Mouse (Mus musculus): ENCODE data around the gene Jund. TPM values are rescaled to one million over a fixed set of nuclear protein-coding genes. Genes with fewer than 3 reads are reported as not detected.

The Jund gene
- total RNA-seq, 2 experiments from 2014 or later: 149 to 185 TPM

- DNase-seq: no peak
Measured at GRCm38 (mm10) chr8:70699116-70699833, 526 bp downstream of the Jund start.

GRCm38 (mm10) chr8:70699834-70700554 is 1.2 kb downstream of the Jund start:
- peak; percentile 86 for DNase-seq

GRCm38 (mm10) chr8:70700555-70700922 is 1.8 kb downstream of the Jund start:
- DNase-seq: peak; percentile 95

GRCm38 (mm10) chr8:70701048-70701981 is 2.6 kb downstream of the Jund start:
- DNase-seq: no peak

- DNase-seq: no peak
Measured at GRCm38 (mm10) chr8:70701982-70702841, 3.5 kb downstream of the Jund start.

GRCm38 (mm10) chr8:70702842-70703182 is 4.1 kb downstream of the Jund start:
- DNase-seq: peak; percentile 80

GRCm38 (mm10) chr8:70703287-70703686 is 4.5 kb downstream of the Jund start, which contains the start of gene Iqcn:
TSS of gene Iqcn (plus strand) at chr8:70703457.
- DNase-seq: no peak

- peak; percentile 68 for DNase-seq
Measured at GRCm38 (mm10) chr8:70708281-70708680, 9.5 kb downstream of the Jund start.

- no peak for DNase-seq
Measured at GRCm38 (mm10) chr8:70709794-70710193, 11.0 kb downstream of the Jund start.

- peak; percentile 42 for DNase-seq
Measured at GRCm38 (mm10) chr8:70710296-70710695, 11.5 kb downstream of the Jund start.

GRCm38 (mm10) chr8:70711041-70711440 is 12.3 kb downstream of the Jund start:
- DNase-seq: peak; percentile 78

GRCm38 (mm10) chr8:70713991-70714390 is 15.2 kb downstream of the Jund start:
- no peak for DNase-seq

- no peak for DNase-seq
Measured at GRCm38 (mm10) chr8:70715086-70715485, 16.3 kb downstream of the Jund start.

GRCm38 (mm10) chr8:70716521-70717400 is 18.0 kb downstream of the Jund start:
- no peak for DNase-seq

GRCm38 (mm10) chr8:70718297-70718696 is 19.5 kb downstream of the Jund start, which contains the start of gene Gm3336:
TSS of gene Gm3336 (plus strand) at chr8:70718543.
- peak; percentile 78 for DNase-seq

- DNase-seq: no peak
Measured at GRCm38 (mm10) chr8:70719796-70720270, 21.1 kb downstream of the Jund start.

- DNase-seq: peak; percentile 87
Measured at GRCm38 (mm10) chr8:70720739-70721138, 22.0 kb downstream of the Jund start.

- no peak for DNase-seq
Measured at GRCm38 (mm10) chr8:70721601-70722000, 22.9 kb downstream of the Jund start.

- DNase-seq: no peak
Measured at GRCm38 (mm10) chr8:70723486-70724210, 24.9 kb downstream of the Jund start, which contains the start of gene Pde4c. TSS of gene Pde4c (plus strand) at chr8:70723720.

GRCm38 (mm10) chr8:70724216-70724615 is 25.5 kb downstream of the Jund start:
- DNase-seq: no peak

Data from adrenal gland, postnatal 10 days (tissue).